Mouse (Mus musculus): ENCODE data around the gene Stx1b. TPM values are rescaled to one million over a fixed set of nuclear protein-coding genes. Genes with fewer than 3 reads are reported as not detected.
"Not testable (repeated sequence)": the region's sequence is repeated elsewhere in the genome, so short reads cannot be mapped to it uniquely, and the experiment has no call there.

Gene Stx1b
- polyA plus RNA-seq, 1 experiment from 2014 or later = 3.2 TPM

- Histone ChIP-seq H3K27ac (no peak overlapping the region), H3K9ac (no peak overlapping the region), H3K4me1 (replicated peaks) (peaks cover 10% of the 10 kb centered on the region; the same call in 1 of the 2 replicates), H3K36me3 (peaks cover 53% of the 10 kb centered on the region), H3K4me3 (replicated peaks) (no peak overlapping the region), H3K27me3 (replicated peaks) (no peaks in the 10 kb centered on the region), H3K4me2 (replicated peaks) (no peak overlapping the region), H3K9me3 (no peaks in the 10 kb centered on the region)
- no peak for ATAC-seq
- WGBS = 87% methylated on average over 13 of the region's 13 CpGs
Observed at GRCm38 (mm10) chr7:127799211-127799610, 25.1 kb downstream of the Stx1b start.

- Histone ChIP-seq H3K9me3 (no peaks in the 10 kb centered on the region), H3K27ac (no peak overlapping the region), H3K27me3 (replicated peaks) (no peaks in the 10 kb centered on the region), H3K4me1 (replicated peaks) (peaks cover 10% of the 10 kb centered on the region; the same call in 1 of the 2 replicates), H3K4me2 (replicated peaks) (no peak overlapping the region), H3K9ac (no peak overlapping the region), H3K36me3 (peaks cover 53% of the 10 kb centered on the region), H3K4me3 (replicated peaks) (no peak overlapping the region)
- no peak for ATAC-seq
- WGBS = 93% methylated on average over 4 of the region's 4 CpGs
Observed at GRCm38 (mm10) chr7:127798591-127798990, 25.8 kb downstream of the Stx1b start.

- no peak overlapping the region for H3K27ac ChIP-seq
- H3K9ac ChIP-seq = no peak overlapping the region
- ATAC-seq = no peak
- no peaks in the 10 kb centered on the region for H3K27me3 ChIP-seq (replicated peaks)
- H3K4me1 ChIP-seq (replicated peaks) = peaks cover 10% of the 10 kb centered on the region; the same call in 1 of the 2 replicates
- H3K4me2 ChIP-seq (replicated peaks) = no peak overlapping the region
- peaks cover 56% of the 10 kb centered on the region for H3K36me3 ChIP-seq
- WGBS = 87% methylated on average over 23 of the region's 23 CpGs
- no peaks in the 10 kb centered on the region for H3K9me3 ChIP-seq
- no peak overlapping the region for H3K4me3 ChIP-seq (replicated peaks)
Observed at GRCm38 (mm10) chr7:127797076-127797845, 27.1 kb downstream of the Stx1b start.

GRCm38 (mm10) chr7:127785308-127785707 lies 39.0 kb downstream of the Stx1b start, which contains the start of gene Gm49388:
Gm49388 (plus strand) TSS chr7:127785608.
- 93% methylated on average over 7 of the region's 7 CpGs for WGBS
- H3K27ac ChIP-seq = no peak within 1 kb of the TSS
- H3K4me3 ChIP-seq (replicated peaks) = no peak within 1 kb of the TSS
- no peak for ATAC-seq
- no peaks in the 10 kb centered on the region for H3K9me3 ChIP-seq
- H3K9ac ChIP-seq = no peak within 1 kb of the TSS
- no peaks in the 10 kb centered on the region for H3K27me3 ChIP-seq (replicated peaks)
- no peak within 1 kb of the TSS for H3K4me2 ChIP-seq (replicated peaks)
- peaks cover 72% of the 10 kb centered on the region for H3K36me3 ChIP-seq
- no peaks in the 10 kb centered on the region for H3K4me1 ChIP-seq (replicated peaks)

- Histone ChIP-seq H3K36me3 (peaks cover 20% of the 10 kb centered on the region), H3K4me2 (replicated peaks) (peak overlapping the region; percentile 84), H3K4me1 (replicated peaks) (peaks cover 9% of the 10 kb centered on the region), H3K27ac (no peak overlapping the region), H3K9me3 (no peaks in the 10 kb centered on the region), H3K4me3 (replicated peaks) (peak overlapping the region; percentile 92), H3K27me3 (replicated peaks) (no peaks in the 10 kb centered on the region), H3K9ac (peak overlapping the region; percentile 88)
- 73% methylated on average over 4 of the region's 4 CpGs for WGBS
- no peak for ATAC-seq
Observed at GRCm38 (mm10) chr7:127778350-127778749, 46.0 kb downstream of the Stx1b start.

- 1% methylated on average over 61 of the region's 66 CpGs for WGBS
- Histone ChIP-seq H3K4me3 (replicated peaks) (peak overlapping the region; percentile 92), H3K27ac (peak overlapping the region; percentile 98), H3K4me2 (replicated peaks) (peak overlapping the region; percentile 84), H3K9me3 (no peaks in the 10 kb centered on the region), H3K36me3 (peaks cover 19% of the 10 kb centered on the region), H3K9ac (peak overlapping the region; percentile 88), H3K4me1 (replicated peaks) (peaks cover 9% of the 10 kb centered on the region), H3K27me3 (replicated peaks) (no peaks in the 10 kb centered on the region)
- ATAC-seq = peak; percentile 64
Observed at GRCm38 (mm10) chr7:127777474-127778266, 46.7 kb downstream of the Stx1b start.

- ATAC-seq = peak; percentile 95
- under 1% methylated on average over 56 of the region's 70 CpGs for WGBS
- peak overlapping the region; percentile 88 for H3K9ac ChIP-seq
- H3K4me3 ChIP-seq (replicated peaks) = peak overlapping the region; percentile 92
- no peaks in the 10 kb centered on the region for H3K27me3 ChIP-seq (replicated peaks)
- H3K27ac ChIP-seq = peak overlapping the region; percentile 98
- peak overlapping the region; percentile 84 for H3K4me2 ChIP-seq (replicated peaks)
- no peaks in the 10 kb centered on the region for H3K9me3 ChIP-seq
- H3K36me3 ChIP-seq = peaks cover 14% of the 10 kb centered on the region
- peaks cover 9% of the 10 kb centered on the region for H3K4me1 ChIP-seq (replicated peaks)
Observed at GRCm38 (mm10) chr7:127776878-127777473, 47.4 kb downstream of the Stx1b start.

GRCm38 (mm10) chr7:127776426-127776825 lies 47.9 kb downstream of the Stx1b start, which contains the start of gene Setd1a:
Setd1a (plus strand) TSS chr7:127776670.
- Histone ChIP-seq H3K36me3 (peaks cover 12% of the 10 kb centered on the region), H3K9me3 (no peaks in the 10 kb centered on the region), H3K9ac (peak within 1 kb of the TSS; percentile 88), H3K4me2 (replicated peaks) (peak within 1 kb of the TSS; percentile 84), H3K4me1 (replicated peaks) (peaks cover 9% of the 10 kb centered on the region), H3K4me3 (replicated peaks) (peak within 1 kb of the TSS; percentile 92), H3K27me3 (replicated peaks) (no peaks in the 10 kb centered on the region), H3K27ac (peak within 1 kb of the TSS; percentile 98)
- ATAC-seq = peak; percentile 78
- WGBS = under 1% methylated on average over 23 of the region's 23 CpGs

GRCm38 (mm10) chr7:127775837-127776236 lies 48.5 kb downstream of the Stx1b start:
- H3K9me3 ChIP-seq; ATAC-seq; H3K36me3 ChIP-seq; H3K27me3 ChIP-seq (replicated peaks): not testable (repeated sequence)
- Histone ChIP-seq H3K27ac (peak overlapping the region; percentile 98; the same call in 1 of the 2 replicates), H3K4me3 (replicated peaks) (peak overlapping the region; percentile 92), H3K4me2 (replicated peaks) (peak overlapping the region; percentile 84), H3K4me1 (replicated peaks) (peaks cover 15% of the 10 kb centered on the region), H3K9ac (peak overlapping the region; percentile 88)
- WGBS = 68% methylated on average over 7 of the region's 7 CpGs

- no peaks in the 10 kb centered on the region for H3K9me3 ChIP-seq
- no peaks in the 10 kb centered on the region for H3K27me3 ChIP-seq (replicated peaks)
- no peak overlapping the region for H3K27ac ChIP-seq
- 0 out of 2 replicates have a peak overlapping the region, but pooled peaks have one; percentile 10 for H3K9ac ChIP-seq
- H3K4me1 ChIP-seq (replicated peaks) = peaks cover 24% of the 10 kb centered on the region
- H3K36me3 ChIP-seq = no peaks in the 10 kb centered on the region
- no peak for ATAC-seq
- H3K4me2 ChIP-seq (replicated peaks) = no peak overlapping the region
- WGBS = 38% methylated on average over 9 of the region's 9 CpGs
- H3K4me3 ChIP-seq (replicated peaks) = no peak overlapping the region
Observed at GRCm38 (mm10) chr7:127773664-127774384, 50.5 kb downstream of the Stx1b start.

- Histone ChIP-seq H3K9ac (no peak overlapping the region), H3K4me3 (replicated peaks) (no peak overlapping the region), H3K9me3 (no peaks in the 10 kb centered on the region), H3K27ac (no peak overlapping the region), H3K4me1 (replicated peaks) (peaks cover 23% of the 10 kb centered on the region), H3K4me2 (replicated peaks) (no peak overlapping the region), H3K27me3 (replicated peaks) (no peaks in the 10 kb centered on the region), H3K36me3 (0 out of 2 replicates have a peak, but pooled peaks cover 3% of the 10 kb centered on the region)
- no peak for ATAC-seq
- WGBS = 90% methylated on average over 1 of the region's 1 CpGs
Observed at GRCm38 (mm10) chr7:127772557-127772956, 51.8 kb downstream of the Stx1b start.
